Mouse (Mus musculus) midbrain, embryonic 15.5 days (tissue): ENCODE data around the gene Ache. TPM values are rescaled to one million over a fixed set of nuclear protein-coding genes. Genes with fewer than 3 reads are reported as not detected.

ENCODE experiments used
- ATAC-seq: fragments of 200-750 bp; cut with Nextera tagmentation; replicated peaks from 2 replicates; pipeline ENCODE4 v1.8.0; 2017; ENCODE audit warnings: moderate TSS enrichment
- H3K27ac ChIP-seq: fragments of 300-500 bp; sonication (generic); 2 replicates; pipeline ENCODE4 v1.5.1; 2015; ENCODE audit warnings: mild to moderate bottlenecking, inconsistent platforms
- H3K27me3 ChIP-seq: fragments of 300-500 bp; sonication (generic); replicated peaks from 2 replicates; pipeline ENCODE4 v1.6.1; 2015; ENCODE audit warnings: inconsistent platforms
- H3K36me3 ChIP-seq: fragments of 300-500 bp; sonication (generic); replicated peaks from 2 replicates; pipeline ENCODE4 v1.6.1; 2015; ENCODE audit warnings: inconsistent platforms
- H3K4me1 ChIP-seq: fragments of 300-500 bp; sonication (generic); 2 replicates; pipeline ENCODE4 v1.6.1; 2015; ENCODE audit warnings: inconsistent platforms
- H3K4me2 ChIP-seq: fragments of 300-500 bp; sonication (generic); 2 replicates; pipeline ENCODE4 v1.6.1; 2015; ENCODE audit warnings: inconsistent platforms, mild to moderate bottlenecking, moderate library complexity
- H3K4me3 ChIP-seq: fragments of 300-500 bp; sonication (generic); 2 replicates; pipeline ENCODE4 v1.5.1; 2015; ENCODE audit warnings: mild to moderate bottlenecking, inconsistent platforms
- H3K9ac ChIP-seq: fragments of 300-500 bp; sonication (generic); 2 replicates; pipeline ENCODE4 v1.6.1; 2015; ENCODE audit warnings: mild to moderate bottlenecking, inconsistent platforms
- H3K9me3 ChIP-seq: fragments of 300-500 bp; sonication (generic); 2 replicates; pipeline ENCODE4 v1.6.1; 2016; ENCODE audit warnings: inconsistent platforms
- WGBS: fragments of 180-500 bp; shearing (Covaris S2); methylation state at CpG from one replicate; pipeline ENCODE4 v1.1.7; 2015; ENCODE audit warnings: mixed read lengths; 5-methylcytosine and 5-hydroxymethylcytosine counted together
- polyA plus RNA-seq: library from polyadenylated mRNA; unstranded; fragments of >200 nt; fragmentation: Nextera tagmentation; extraction: Ambion mirVana; gene quantifications from 2 replicates; pipeline ENCODE4 v1.2.1, GENCODE M21; 2015

Ache gene
- polyA plus RNA-seq, 1 experiment from 2014 or later, result 39.8 TPM

GRCm38 (mm10) chr5:137317361-137317760 is 30.0 kb downstream of the Ache start:
- ATAC-seq, result no peak
- Histone ChIP-seq H3K4me2 (no peak overlapping the region), H3K27me3 (no peaks in the 10 kb centered on the region), H3K9ac (no peak overlapping the region), H3K27ac (no peak overlapping the region), H3K9me3 (no peaks in the 10 kb centered on the region), H3K36me3 (peaks cover 15% of the 10 kb centered on the region), H3K4me1 (peaks cover 21% of the 10 kb centered on the region), H3K4me3 (no peak overlapping the region)
- WGBS, result 88% methylated on average over 8 of the region's 8 CpGs

GRCm38 (mm10) chr5:137318570-137318969 is 31.3 kb downstream of the Ache start:
- Histone ChIP-seq H3K27ac (no peak overlapping the region), H3K27me3 (no peaks in the 10 kb centered on the region), H3K9me3 (no peaks in the 10 kb centered on the region), H3K9ac (no peak overlapping the region), H3K36me3 (peaks cover 15% of the 10 kb centered on the region), H3K4me2 (no peak overlapping the region), H3K4me3 (no peak overlapping the region), H3K4me1 (peaks cover 18% of the 10 kb centered on the region)
- 97% methylated on average over 1 of the region's 1 CpGs for WGBS
- no peak for ATAC-seq

GRCm38 (mm10) chr5:137320996-137321395 is 33.7 kb downstream of the Ache start:
- Histone ChIP-seq H3K4me1 (no peaks in the 10 kb centered on the region), H3K9ac (no peak overlapping the region), H3K27me3 (no peaks in the 10 kb centered on the region), H3K27ac (no peak overlapping the region), H3K9me3 (no peaks in the 10 kb centered on the region), H3K4me3 (no peak overlapping the region), H3K36me3 (peaks cover 21% of the 10 kb centered on the region), H3K4me2 (no peak overlapping the region)
- 87% methylated on average over 3 of the region's 3 CpGs for WGBS
- no peak for ATAC-seq

GRCm38 (mm10) chr5:137330910-137331309 is 43.6 kb downstream of the Ache start:
- Histone ChIP-seq H3K27me3 (no peaks in the 10 kb centered on the region), H3K36me3 (peaks cover 8% of the 10 kb centered on the region; the same call in 1 of the 2 replicates), H3K4me2 (no peak overlapping the region), H3K9me3 (no peaks in the 10 kb centered on the region), H3K4me1 (peaks cover 15% of the 10 kb centered on the region), H3K4me3 (no peak overlapping the region), H3K9ac (no peak overlapping the region), H3K27ac (no peak overlapping the region)
- WGBS, result 89% methylated on average over 7 of the region's 7 CpGs
- ATAC-seq, result no peak

GRCm38 (mm10) chr5:137332857-137333511 is 45.7 kb downstream of the Ache start:
- WGBS, result 15% methylated on average over 15 of the region's 15 CpGs
- H3K36me3 ChIP-seq, result 0 out of 2 replicates have a peak, but pooled peaks cover 4% of the 10 kb centered on the region
- peak overlapping the region; percentile 82 for H3K27ac ChIP-seq
- H3K9me3 ChIP-seq, result no peaks in the 10 kb centered on the region
- H3K27me3 ChIP-seq, result no peaks in the 10 kb centered on the region
- peak overlapping the region; percentile 77 for H3K4me3 ChIP-seq
- no peak; the same call in 1 of the 2 replicates for ATAC-seq
- peak overlapping the region; percentile 91 for H3K4me2 ChIP-seq
- peak overlapping the region; percentile 88 for H3K9ac ChIP-seq
- peaks cover 19% of the 10 kb centered on the region for H3K4me1 ChIP-seq

- Histone ChIP-seq H3K27ac (peak within 1 kb of the TSS; percentile 82), H3K4me3 (peak within 1 kb of the TSS; percentile 77), H3K36me3 (0 out of 2 replicates have a peak, but pooled peaks cover 4% of the 10 kb centered on the region), H3K4me1 (peaks cover 21% of the 10 kb centered on the region), H3K9ac (peak within 1 kb of the TSS; percentile 88), H3K9me3 (no peaks in the 10 kb centered on the region), H3K27me3 (no peaks in the 10 kb centered on the region), H3K4me2 (peak within 1 kb of the TSS; percentile 91)
- ATAC-seq, result peak; percentile 93
- under 1% methylated on average over 44 of the region's 44 CpGs for WGBS
These were observed 46.3 kb downstream of the Ache start, which contains the start of gene Slc12a9 for GRCm38 (mm10) chr5:137333512-137334174. TSS of gene Slc12a9 (minus strand) at chr5:137333597.

GRCm38 (mm10) chr5:137334317-137334716 is 47.0 kb downstream of the Ache start:
- Histone ChIP-seq H3K9me3 (no peaks in the 10 kb centered on the region), H3K4me1 (peaks cover 28% of the 10 kb centered on the region), H3K36me3 (0 out of 2 replicates have a peak, but pooled peaks cover 4% of the 10 kb centered on the region), H3K4me3 (peak overlapping the region; percentile 77), H3K27me3 (no peaks in the 10 kb centered on the region), H3K27ac (peak overlapping the region; percentile 82; the same call in 1 of the 2 replicates), H3K4me2 (peak overlapping the region; percentile 91; the same call in 1 of the 2 replicates), H3K9ac (no peak overlapping the region)
- 54% methylated on average over 10 of the region's 10 CpGs for WGBS
- no peak for ATAC-seq

- Histone ChIP-seq H3K27me3 (no peaks in the 10 kb centered on the region), H3K27ac (no peak overlapping the region), H3K36me3 (0 out of 2 replicates have a peak, but pooled peaks cover under 1% of the 10 kb centered on the region), H3K9ac (no peak overlapping the region), H3K4me1 (peaks cover 34% of the 10 kb centered on the region), H3K4me3 (no peak overlapping the region), H3K4me2 (no peak overlapping the region), H3K9me3 (no peaks in the 10 kb centered on the region)
- no peak for ATAC-seq
- 62% methylated on average over 6 of the region's 6 CpGs for WGBS
These were observed 47.7 kb downstream of the Ache start for GRCm38 (mm10) chr5:137335066-137335465.

- no peaks in the 10 kb centered on the region for H3K27me3 ChIP-seq
- H3K27ac ChIP-seq, result no peak overlapping the region
- WGBS, result 54% methylated on average over 8 of the region's 8 CpGs
- no peaks in the 10 kb centered on the region for H3K9me3 ChIP-seq
- no peak overlapping the region for H3K9ac ChIP-seq
- H3K4me3 ChIP-seq, result no peak overlapping the region
- ATAC-seq, result no peak
- no peaks in the 10 kb centered on the region for H3K36me3 ChIP-seq
- no peak overlapping the region for H3K4me2 ChIP-seq
- H3K4me1 ChIP-seq, result peaks cover 30% of the 10 kb centered on the region
These were observed 49.9 kb downstream of the Ache start for GRCm38 (mm10) chr5:137337190-137337589.

- H3K4me1 ChIP-seq, result peaks cover 20% of the 10 kb centered on the region
- peak; percentile 78 for ATAC-seq
- H3K36me3 ChIP-seq, result no peaks in the 10 kb centered on the region
- H3K9me3 ChIP-seq, result no peaks in the 10 kb centered on the region
- no peaks in the 10 kb centered on the region for H3K27me3 ChIP-seq
- H3K9ac ChIP-seq, result peak overlapping the region; percentile 53
- peak overlapping the region; percentile 82 for H3K27ac ChIP-seq
- H3K4me3 ChIP-seq, result peak overlapping the region; percentile 45
- 0% methylated on average over 19 of the region's 19 CpGs for WGBS
- peak overlapping the region; percentile 85 for H3K4me2 ChIP-seq
These were observed 50.9 kb downstream of the Ache start for GRCm38 (mm10) chr5:137338256-137338655.

GRCm38 (mm10) chr5:137338663-137339289 is 51.5 kb downstream of the Ache start:
- no peaks in the 10 kb centered on the region for H3K36me3 ChIP-seq
- peak overlapping the region; percentile 82 for H3K27ac ChIP-seq
- H3K27me3 ChIP-seq, result no peaks in the 10 kb centered on the region
- peak overlapping the region; percentile 53 for H3K9ac ChIP-seq
- ATAC-seq, result peak; percentile 12
- under 1% methylated on average over 11 of the region's 11 CpGs for WGBS
- H3K4me1 ChIP-seq, result peaks cover 20% of the 10 kb centered on the region
- peak overlapping the region; percentile 45 for H3K4me3 ChIP-seq
- H3K9me3 ChIP-seq, result no peaks in the 10 kb centered on the region
- peak overlapping the region; percentile 85 for H3K4me2 ChIP-seq

GRCm38 (mm10) chr5:137339290-137339979 is 52.1 kb downstream of the Ache start:
- H3K27ac ChIP-seq, result peak overlapping the region; percentile 82
- H3K36me3 ChIP-seq, result no peaks in the 10 kb centered on the region
- H3K4me2 ChIP-seq, result peak overlapping the region; percentile 85
- WGBS, result 8% methylated on average over 22 of the region's 22 CpGs
- H3K4me3 ChIP-seq, result peak overlapping the region; percentile 45
- H3K9ac ChIP-seq, result peak overlapping the region; percentile 53
- H3K4me1 ChIP-seq, result peaks cover 20% of the 10 kb centered on the region
- H3K9me3 ChIP-seq, result no peaks in the 10 kb centered on the region
- no peaks in the 10 kb centered on the region for H3K27me3 ChIP-seq
- peak; percentile 60 for ATAC-seq
